Mouse (Mus musculus): ENCODE measurements around the gene Otud5. TPM values are rescaled to one million over a fixed set of nuclear protein-coding genes. Genes with fewer than 3 reads are reported as not detected.
"Not testable (repeated sequence)": the region's sequence is repeated elsewhere in the genome, so short reads cannot be mapped to it uniquely, and the experiment has no call there.

Gene Otud5
- 85.0 and 90.6 TPM in 2 replicates for polyA plus RNA-seq (2011; ENCODE audit: insufficient read depth, insufficient read length, low read depth, missing spikeins)

- Histone ChIP-seq H3K4me3 (ENCODE audit: low read depth, low read length) (peak within 1 kb of the TSS; percentile 98), H3K27me3 (ENCODE audit: control insufficient read depth, insufficient read depth, low read length, poor library complexity, severe bottlenecking) (no peaks in the 10 kb centered on the region), H3K4me1 (ENCODE audit: control insufficient read depth, insufficient read depth, low read length) (no peaks in the 10 kb centered on the region), H3K9ac (ENCODE audit: low read depth, poor library complexity, severe bottlenecking) (peak within 1 kb of the TSS; percentile 98), H3K36me3 (ENCODE audit: control insufficient read depth, insufficient read depth, low read length, poor library complexity, severe bottlenecking) (peaks cover 4% of the 10 kb centered on the region; the same call in 1 of the 2 replicates), H3K27ac (ENCODE audit: insufficient read depth, low read length) (peak within 1 kb of the TSS; percentile 95), H3K9me3 (replicated peaks; ENCODE audit: control insufficient read depth, insufficient read depth, low read length, poor library complexity, severe bottlenecking) (no peaks in the 10 kb centered on the region)
- TF ChIP-seq POLR2A (IDR thresholded peaks at IDR 0.05; ENCODE audit: insufficient read depth, low read length) (no peak), CTCF (IDR thresholded peaks at IDR 0.05; ENCODE audit: low read depth, low read length) (no peak), EP300 (IDR thresholded peaks at IDR 0.05; ENCODE audit: insufficient read depth, low read depth, low read length) (no peak)
Measured at GRCm38 (mm10) chrX:7841163-7842162, at the start of gene Otud5. TSS of gene Otud5 (plus strand) at chrX:7841364.

DNA sequence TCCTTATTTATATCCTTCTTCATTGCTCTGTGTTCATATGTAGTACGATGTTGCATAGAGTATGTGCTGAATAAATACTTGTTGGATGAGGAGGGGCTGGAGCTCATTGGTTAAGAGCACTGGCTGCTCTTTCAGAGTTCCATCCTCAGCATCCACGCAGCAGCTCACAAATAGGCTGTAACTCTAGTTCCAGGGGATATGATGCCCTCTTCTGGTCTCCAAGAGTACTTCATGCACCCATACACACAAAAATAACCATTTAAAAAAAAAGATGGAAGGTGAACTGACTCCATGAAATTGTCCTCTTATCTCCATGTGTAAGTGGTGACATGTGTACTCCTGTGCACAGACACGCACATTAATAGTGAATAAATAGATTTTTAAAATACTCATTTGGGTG lies 47.8 kb upstream of the Otud5 start:
- Histone ChIP-seq H3K9me3 (replicated peaks; ENCODE audit: control insufficient read depth, insufficient read depth, low read length, poor library complexity, severe bottlenecking) (no peaks in the 10 kb centered on the region), H3K27ac (ENCODE audit: insufficient read depth, low read length) (no peak overlapping the region), H3K9ac (ENCODE audit: low read depth, poor library complexity, severe bottlenecking) (no peak overlapping the region), H3K36me3 (ENCODE audit: control insufficient read depth, insufficient read depth, low read length, poor library complexity, severe bottlenecking) (no peaks in the 10 kb centered on the region), H3K4me3 (ENCODE audit: low read depth, low read length) (no peak overlapping the region), H3K27me3 (ENCODE audit: control insufficient read depth, insufficient read depth, low read length, poor library complexity, severe bottlenecking) (no peaks in the 10 kb centered on the region), H3K4me1 (ENCODE audit: control insufficient read depth, insufficient read depth, low read length) (no peaks in the 10 kb centered on the region)
- no peak for TF ChIP-seq EP300 (IDR thresholded peaks at IDR 0.05; ENCODE audit: insufficient read depth, low read depth, low read length)
- TF ChIP-seq CTCF (IDR thresholded peaks at IDR 0.05; ENCODE audit: low read depth, low read length): no peak
- no peak for TF ChIP-seq POLR2A (IDR thresholded peaks at IDR 0.05; ENCODE audit: insufficient read depth, low read length)

DNA sequence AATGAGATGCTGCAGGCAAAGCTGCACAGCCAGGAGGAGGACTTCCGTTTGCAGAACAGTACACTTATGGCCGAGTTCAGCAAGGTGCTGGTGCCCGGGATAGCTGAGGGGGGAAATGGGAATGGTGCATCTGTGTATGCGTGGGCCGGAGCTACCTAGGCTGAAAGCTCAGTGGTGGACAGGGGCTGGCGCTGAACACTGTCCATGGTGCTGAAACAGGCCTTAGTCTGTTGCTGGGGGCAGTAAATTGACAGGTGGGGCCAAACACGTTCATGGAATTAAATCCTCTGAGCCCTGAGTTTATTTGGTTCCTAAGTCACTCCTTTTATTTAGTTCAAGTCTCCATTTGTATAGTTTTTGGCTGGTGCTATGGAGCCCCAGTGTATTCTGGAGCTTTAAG lies 46.1 kb upstream of the Otud5 start:
- Histone ChIP-seq H3K4me3 (ENCODE audit: low read depth, low read length) (no peak overlapping the region), H3K36me3 (ENCODE audit: control insufficient read depth, insufficient read depth, low read length, poor library complexity, severe bottlenecking) (no peaks in the 10 kb centered on the region; the same call in 1 of the 2 replicates), H3K27me3 (ENCODE audit: control insufficient read depth, insufficient read depth, low read length, poor library complexity, severe bottlenecking) (no peaks in the 10 kb centered on the region), H3K27ac (ENCODE audit: insufficient read depth, low read length) (no peak overlapping the region), H3K9ac (ENCODE audit: low read depth, poor library complexity, severe bottlenecking) (no peak overlapping the region), H3K9me3 (replicated peaks; ENCODE audit: control insufficient read depth, insufficient read depth, low read length, poor library complexity, severe bottlenecking) (no peaks in the 10 kb centered on the region), H3K4me1 (ENCODE audit: control insufficient read depth, insufficient read depth, low read length) (no peaks in the 10 kb centered on the region)
- no peak for TF ChIP-seq EP300 (IDR thresholded peaks at IDR 0.05; ENCODE audit: insufficient read depth, low read depth, low read length)
- no peak for TF ChIP-seq CTCF (IDR thresholded peaks at IDR 0.05; ENCODE audit: low read depth, low read length)
- no peak for TF ChIP-seq POLR2A (IDR thresholded peaks at IDR 0.05; ENCODE audit: insufficient read depth, low read length)

DNA sequence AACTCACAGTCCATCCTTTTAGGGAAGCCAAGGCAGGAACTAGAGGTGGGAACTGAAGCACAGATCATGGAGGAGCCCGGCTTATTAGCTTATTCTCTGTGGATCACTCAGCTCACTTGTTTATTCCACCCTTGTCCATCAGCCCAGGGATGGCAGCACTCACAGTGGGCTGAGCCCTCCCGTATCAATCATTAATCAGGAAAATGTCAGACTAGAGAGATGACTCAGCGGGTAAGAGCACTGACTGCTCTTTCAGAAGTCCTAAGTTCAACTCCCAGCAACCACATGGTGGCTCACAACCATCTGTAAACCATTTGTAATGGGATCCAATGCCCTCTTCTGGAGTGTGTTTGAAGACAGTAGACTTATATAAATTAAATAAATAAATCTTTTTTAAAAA lies 43.8 kb upstream of the Otud5 start:
- no peaks in the 10 kb centered on the region for H3K9me3 ChIP-seq (replicated peaks; ENCODE audit: control insufficient read depth, insufficient read depth, low read length, poor library complexity, severe bottlenecking)
- H3K27me3 ChIP-seq (ENCODE audit: control insufficient read depth, insufficient read depth, low read length, poor library complexity, severe bottlenecking): no peaks in the 10 kb centered on the region
- TF ChIP-seq EP300 (IDR thresholded peaks at IDR 0.05; ENCODE audit: insufficient read depth, low read depth, low read length): no peak
- TF ChIP-seq POLR2A (IDR thresholded peaks at IDR 0.05; ENCODE audit: insufficient read depth, low read length): no peak
- TF ChIP-seq CTCF (IDR thresholded peaks at IDR 0.05; ENCODE audit: low read depth, low read length): no peak
- H3K36me3 ChIP-seq (ENCODE audit: control insufficient read depth, insufficient read depth, low read length, poor library complexity, severe bottlenecking): no peaks in the 10 kb centered on the region; the same call in 1 of the 2 replicates
- H3K4me1 ChIP-seq (ENCODE audit: control insufficient read depth, insufficient read depth, low read length): no peaks in the 10 kb centered on the region
- H3K27ac ChIP-seq (ENCODE audit: insufficient read depth, low read length): no peak overlapping the region
- H3K9ac ChIP-seq (ENCODE audit: low read depth, poor library complexity, severe bottlenecking): no peak overlapping the region
- no peak overlapping the region for H3K4me3 ChIP-seq (ENCODE audit: low read depth, low read length)

DNA sequence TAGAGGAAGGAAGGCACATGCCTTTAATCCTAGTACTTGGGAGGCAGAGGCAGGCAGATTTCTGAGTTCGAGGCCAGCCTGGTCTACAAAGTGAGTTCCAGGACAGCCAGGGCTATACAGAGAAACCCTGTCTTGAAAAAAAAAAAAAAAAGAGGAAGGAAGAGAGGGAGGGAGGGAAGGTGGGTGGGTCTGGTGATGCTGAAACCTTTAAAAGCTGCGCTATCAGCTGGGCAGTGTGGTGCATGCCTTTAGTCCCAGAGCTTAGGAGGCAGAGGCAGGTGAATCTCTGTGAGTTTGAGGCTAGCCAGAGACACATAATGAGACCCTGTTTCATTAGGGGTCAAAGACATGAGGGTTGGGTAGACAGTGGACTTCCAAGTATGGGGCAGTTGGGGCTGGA lies 39.0 kb upstream of the Otud5 start:
- H3K36me3 ChIP-seq (ENCODE audit: control insufficient read depth, insufficient read depth, low read length, poor library complexity, severe bottlenecking); H3K27ac ChIP-seq (ENCODE audit: insufficient read depth, low read length); H3K9me3 ChIP-seq (replicated peaks; ENCODE audit: control insufficient read depth, insufficient read depth, low read length, poor library complexity, severe bottlenecking); H3K4me1 ChIP-seq (ENCODE audit: control insufficient read depth, insufficient read depth, low read length); H3K4me3 ChIP-seq (ENCODE audit: low read depth, low read length); H3K9ac ChIP-seq (ENCODE audit: low read depth, poor library complexity, severe bottlenecking); H3K27me3 ChIP-seq (ENCODE audit: control insufficient read depth, insufficient read depth, low read length, poor library complexity, severe bottlenecking): not testable (repeated sequence)

- not testable (repeated sequence) for H3K4me1 ChIP-seq (ENCODE audit: control insufficient read depth, insufficient read depth, low read length); H3K9me3 ChIP-seq (replicated peaks; ENCODE audit: control insufficient read depth, insufficient read depth, low read length, poor library complexity, severe bottlenecking); H3K4me3 ChIP-seq (ENCODE audit: low read depth, low read length); H3K9ac ChIP-seq (ENCODE audit: low read depth, poor library complexity, severe bottlenecking); H3K36me3 ChIP-seq (ENCODE audit: control insufficient read depth, insufficient read depth, low read length, poor library complexity, severe bottlenecking); H3K27ac ChIP-seq (ENCODE audit: insufficient read depth, low read length); H3K27me3 ChIP-seq (ENCODE audit: control insufficient read depth, insufficient read depth, low read length, poor library complexity, severe bottlenecking)
Measured at GRCm38 (mm10) chrX:7815016-7815415, 26.1 kb upstream of the Otud5 start.

Data from ES-Bruce4 (cell line).